Mouse (Mus musculus): ENCODE measurements around the gene Wdsub1. TPM values are rescaled to one million over a fixed set of nuclear protein-coding genes. Genes with fewer than 3 reads are reported as not detected.
"Not testable (repeated sequence)": the region's sequence is repeated elsewhere in the genome, so short reads cannot be mapped to it uniquely, and the experiment has no call there.

The Wdsub1 gene
- polyA plus RNA-seq, 1 experiment from 2014 or later = 42.7 TPM

DNA sequence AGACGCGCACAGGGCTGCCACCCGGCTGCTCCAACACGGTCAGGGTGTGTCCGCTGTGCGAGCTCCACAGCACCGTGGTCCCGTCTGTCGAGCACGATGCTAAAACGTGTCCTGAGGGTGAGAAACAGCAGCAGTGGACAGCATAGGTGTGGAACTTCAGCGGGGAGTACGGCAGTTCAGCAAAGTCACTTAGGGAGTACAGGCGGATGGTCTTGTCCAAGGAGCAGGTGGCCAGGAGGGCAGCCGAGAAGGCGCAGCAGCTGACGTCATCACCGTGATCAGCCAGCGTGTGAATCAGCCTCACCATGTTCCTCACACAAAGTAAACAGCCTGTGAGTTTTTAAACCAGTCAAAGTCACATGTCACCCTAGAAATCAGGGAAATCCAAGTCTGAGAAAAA, 4.2 kb downstream of the Wdsub1 start:
- WGBS = 65% methylated on average over 19 of the region's 19 CpGs
- H3K36me3 ChIP-seq = peaks cover 54% of the 10 kb centered on the region
- H3K9me3 ChIP-seq = peaks cover 5% of the 10 kb centered on the region; the same call in 1 of the 2 replicates
- ATAC-seq (ENCODE audit: extremely low read depth, insufficient number of reproducible peaks, low FRiP score, low TSS enrichment) = no peak
- no peak overlapping the region for H3K9ac ChIP-seq
- no peak overlapping the region for H3K4me3 ChIP-seq
- no peak overlapping the region for H3K27ac ChIP-seq (replicated peaks)
- peaks cover 20% of the 10 kb centered on the region for H3K4me1 ChIP-seq
- H3K27me3 ChIP-seq (replicated peaks) = no peaks in the 10 kb centered on the region
- no peak overlapping the region for H3K4me2 ChIP-seq

DNA sequence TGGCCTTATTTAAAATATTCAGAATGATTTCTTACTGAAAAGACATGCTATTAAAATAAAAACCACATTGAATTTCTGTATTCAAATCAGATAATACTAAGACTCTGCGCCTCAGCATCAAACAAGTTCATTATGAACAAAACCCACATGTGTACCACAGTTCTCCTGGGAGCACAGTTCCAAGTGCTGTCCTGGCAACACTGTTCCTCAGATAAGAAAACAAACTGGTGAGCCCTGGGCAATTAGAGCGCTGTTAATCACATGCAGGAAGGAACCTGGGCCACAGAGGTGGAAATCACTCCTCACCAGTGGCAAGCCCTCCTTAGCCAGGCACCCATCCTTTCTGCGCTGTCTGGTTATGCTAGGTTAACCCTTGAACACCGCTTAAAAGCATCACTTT, 5.1 kb downstream of the Wdsub1 start:
- Histone ChIP-seq H3K4me1 (peaks cover 15% of the 10 kb centered on the region), H3K9ac (no peak overlapping the region), H3K36me3 (peaks cover 63% of the 10 kb centered on the region), H3K9me3 (peaks cover 5% of the 10 kb centered on the region; the same call in 1 of the 2 replicates), H3K27me3 (replicated peaks) (no peaks in the 10 kb centered on the region), H3K4me2 (no peak overlapping the region), H3K4me3 (no peak overlapping the region), H3K27ac (replicated peaks) (no peak overlapping the region)
- no peak for ATAC-seq (ENCODE audit: extremely low read depth, insufficient number of reproducible peaks, low FRiP score, low TSS enrichment)
- 82% methylated on average over 4 of the region's 4 CpGs for WGBS

DNA sequence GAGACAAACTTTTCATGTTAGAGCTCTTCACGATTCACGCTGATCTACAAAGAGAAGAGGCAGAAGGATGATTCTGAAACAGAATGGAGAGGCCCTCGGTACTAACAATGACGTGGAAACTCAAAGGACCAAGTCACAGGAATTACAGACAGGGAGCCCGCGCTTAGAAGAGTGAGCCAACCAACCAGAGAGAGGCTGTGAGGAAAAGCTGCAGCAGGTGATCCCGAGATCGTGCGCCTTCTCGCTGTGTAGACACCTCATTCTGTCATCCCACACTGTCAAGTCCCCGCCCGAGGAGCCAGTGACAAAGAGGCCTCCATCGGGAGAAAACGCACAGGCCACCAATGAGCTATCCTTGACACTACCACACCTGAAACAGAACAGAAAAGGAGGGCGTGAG, 5.9 kb downstream of the Wdsub1 start:
- Histone ChIP-seq H3K4me3 (no peak overlapping the region), H3K4me1 (peaks cover 11% of the 10 kb centered on the region), H3K27ac (replicated peaks) (no peak overlapping the region), H3K4me2 (no peak overlapping the region), H3K36me3 (peaks cover 71% of the 10 kb centered on the region), H3K9me3 (peaks cover 5% of the 10 kb centered on the region; the same call in 1 of the 2 replicates), H3K9ac (no peak overlapping the region), H3K27me3 (replicated peaks) (no peaks in the 10 kb centered on the region)
- no peak for ATAC-seq (ENCODE audit: extremely low read depth, insufficient number of reproducible peaks, low FRiP score, low TSS enrichment)
- 86% methylated on average over 15 of the region's 15 CpGs for WGBS

DNA sequence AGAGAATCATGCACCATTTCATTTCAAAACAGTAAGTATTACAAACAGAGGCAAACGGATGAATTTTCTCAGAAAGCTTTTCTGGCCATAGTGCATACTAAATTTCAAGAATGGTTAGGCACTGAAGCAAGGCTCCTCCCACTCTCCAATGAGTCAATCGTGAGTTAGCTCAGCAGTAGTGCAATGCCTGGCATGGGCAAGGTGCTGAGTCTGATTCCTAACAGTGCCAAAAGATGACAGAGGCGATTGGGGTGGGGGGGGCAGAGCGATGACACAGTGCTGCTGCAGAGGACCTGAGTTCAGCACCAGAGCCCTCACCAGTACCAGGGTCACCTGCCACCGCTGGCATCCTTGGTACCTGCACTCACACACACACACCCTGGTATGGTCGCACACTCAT, 11.9 kb downstream of the Wdsub1 start:
- no peak overlapping the region for H3K9ac ChIP-seq
- H3K4me2 ChIP-seq = no peak overlapping the region
- no peak overlapping the region for H3K27ac ChIP-seq (replicated peaks)
- 84% methylated on average over 6 of the region's 6 CpGs for WGBS
- H3K4me1 ChIP-seq = no peaks in the 10 kb centered on the region
- H3K36me3 ChIP-seq = peaks cover 55% of the 10 kb centered on the region
- H3K9me3 ChIP-seq = no peaks in the 10 kb centered on the region
- no peaks in the 10 kb centered on the region for H3K27me3 ChIP-seq (replicated peaks)
- no peak for ATAC-seq (ENCODE audit: extremely low read depth, insufficient number of reproducible peaks, low FRiP score, low TSS enrichment)
- no peak overlapping the region for H3K4me3 ChIP-seq

DNA sequence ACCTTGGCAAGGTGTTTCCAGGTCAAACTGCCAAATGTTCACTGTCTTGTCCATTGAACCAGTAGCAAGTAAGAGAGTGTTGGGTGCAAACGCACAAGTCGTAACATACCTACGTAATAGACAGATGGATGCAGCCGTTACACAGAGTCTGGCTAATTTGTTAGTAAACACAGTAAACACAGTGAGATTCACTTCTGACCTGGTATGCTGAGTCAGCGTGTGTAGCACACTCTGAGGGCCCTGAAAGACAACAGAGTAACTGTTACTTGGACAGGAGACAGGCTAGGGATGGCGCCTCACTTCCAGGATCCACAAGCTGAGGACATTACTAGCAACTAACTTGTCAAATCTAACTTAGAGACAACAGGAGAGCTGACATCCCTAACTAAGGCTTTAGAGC, 19.8 kb downstream of the Wdsub1 start:
- Histone ChIP-seq H3K36me3 (peaks cover 66% of the 10 kb centered on the region), H3K9ac (no peak overlapping the region), H3K27ac (replicated peaks) (no peak overlapping the region), H3K4me3 (no peak overlapping the region), H3K4me1 (no peaks in the 10 kb centered on the region), H3K9me3 (no peaks in the 10 kb centered on the region), H3K27me3 (replicated peaks) (no peaks in the 10 kb centered on the region), H3K4me2 (no peak overlapping the region)
- ATAC-seq (ENCODE audit: extremely low read depth, insufficient number of reproducible peaks, low FRiP score, low TSS enrichment) = no peak
- WGBS = 85% methylated on average over 6 of the region's 6 CpGs

DNA sequence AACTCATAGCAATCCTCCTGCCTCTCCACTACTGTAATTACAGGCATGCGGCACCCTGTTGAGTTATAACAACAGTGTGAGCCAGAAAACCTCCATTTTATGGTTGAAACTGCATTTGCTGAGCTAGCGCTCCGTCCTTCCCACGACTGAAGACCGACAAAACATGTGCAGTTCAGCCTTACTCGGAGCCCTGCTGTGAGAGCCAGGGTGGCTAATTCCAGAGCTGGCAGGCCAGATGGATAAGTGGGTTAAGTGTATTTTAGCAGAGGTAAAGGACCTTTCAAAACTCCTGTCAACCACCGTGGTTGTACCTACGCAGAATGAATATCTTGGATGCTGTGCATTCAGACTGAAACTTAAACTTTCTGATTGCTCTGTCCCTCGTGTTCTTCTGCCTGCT, 28.0 kb downstream of the Wdsub1 start:
- H3K4me2 ChIP-seq = no peak overlapping the region
- H3K9me3 ChIP-seq = no peaks in the 10 kb centered on the region
- peaks cover 68% of the 10 kb centered on the region for H3K36me3 ChIP-seq
- no peaks in the 10 kb centered on the region for H3K27me3 ChIP-seq (replicated peaks)
- WGBS = 86% methylated on average over 9 of the region's 9 CpGs
- no peak overlapping the region for H3K27ac ChIP-seq (replicated peaks)
- H3K9ac ChIP-seq = no peak overlapping the region
- 0 out of 2 replicates have a peak, but pooled peaks cover 3% of the 10 kb centered on the region for H3K4me1 ChIP-seq
- H3K4me3 ChIP-seq = no peak overlapping the region
- ATAC-seq (ENCODE audit: extremely low read depth, insufficient number of reproducible peaks, low FRiP score, low TSS enrichment) = no peak

DNA sequence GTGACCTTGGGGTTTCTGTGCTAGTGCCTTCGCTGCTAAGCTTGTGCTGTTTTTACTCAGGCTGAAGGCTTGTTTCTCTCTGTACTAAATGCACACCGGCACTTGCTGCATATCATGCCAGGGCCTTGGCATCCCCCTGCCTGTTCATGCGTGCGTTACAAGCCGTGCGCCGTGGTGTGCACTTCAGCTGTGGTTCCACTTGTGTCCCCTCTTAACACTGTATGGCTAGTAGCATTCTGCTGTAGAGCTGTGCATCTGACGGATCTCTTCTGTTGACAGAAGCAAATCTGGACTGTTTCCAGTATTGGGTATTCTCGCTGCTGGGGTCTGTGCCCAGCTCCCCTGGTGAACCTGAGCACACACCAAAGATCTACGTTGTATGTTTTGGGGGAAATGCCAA, 28.8 kb downstream of the Wdsub1 start:
- peaks cover 59% of the 10 kb centered on the region for H3K36me3 ChIP-seq
- H3K9me3 ChIP-seq = no peaks in the 10 kb centered on the region
- H3K4me1 ChIP-seq = peaks cover 3% of the 10 kb centered on the region; the same call in 1 of the 2 replicates
- H3K27ac ChIP-seq (replicated peaks) = no peak overlapping the region
- H3K4me3 ChIP-seq = no peak overlapping the region
- no peak overlapping the region for H3K4me2 ChIP-seq
- no peak for ATAC-seq (ENCODE audit: extremely low read depth, insufficient number of reproducible peaks, low FRiP score, low TSS enrichment)
- H3K9ac ChIP-seq = no peak overlapping the region
- whole genome bisulfite sequencing = 84% methylated on average over 10 of the region's 10 CpGs
- no peaks in the 10 kb centered on the region for H3K27me3 ChIP-seq (replicated peaks)

DNA sequence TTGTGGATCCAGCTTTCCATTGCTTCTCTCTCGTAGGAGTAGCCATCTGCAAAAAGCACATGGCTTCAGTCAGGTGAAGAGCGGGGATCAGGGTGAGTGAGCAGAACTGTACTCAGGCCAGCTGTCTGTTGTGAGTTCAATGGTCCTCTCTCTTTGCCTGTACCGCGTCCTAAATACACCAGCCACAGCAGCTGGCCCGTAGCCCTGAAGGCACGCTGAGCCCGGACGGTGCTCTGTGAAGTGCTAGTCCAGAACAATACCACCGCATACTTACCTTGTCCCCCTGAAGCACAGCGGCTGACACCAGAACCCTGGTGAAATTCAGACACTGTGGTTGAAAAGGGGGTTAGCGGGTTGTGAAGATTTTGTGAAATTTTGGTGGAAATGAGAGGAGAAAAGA, 29.5 kb downstream of the Wdsub1 start:
- Histone ChIP-seq H3K9ac (no peak overlapping the region), H3K9me3 (no peaks in the 10 kb centered on the region), H3K27ac (replicated peaks) (no peak overlapping the region), H3K4me2 (no peak overlapping the region), H3K4me3 (no peak overlapping the region), H3K4me1 (peaks cover 6% of the 10 kb centered on the region; the same call in 1 of the 2 replicates), H3K36me3 (peaks cover 54% of the 10 kb centered on the region), H3K27me3 (replicated peaks) (no peaks in the 10 kb centered on the region)
- 89% methylated on average over 11 of the region's 11 CpGs for WGBS
- ATAC-seq (ENCODE audit: extremely low read depth, insufficient number of reproducible peaks, low FRiP score, low TSS enrichment) = no peak

DNA sequence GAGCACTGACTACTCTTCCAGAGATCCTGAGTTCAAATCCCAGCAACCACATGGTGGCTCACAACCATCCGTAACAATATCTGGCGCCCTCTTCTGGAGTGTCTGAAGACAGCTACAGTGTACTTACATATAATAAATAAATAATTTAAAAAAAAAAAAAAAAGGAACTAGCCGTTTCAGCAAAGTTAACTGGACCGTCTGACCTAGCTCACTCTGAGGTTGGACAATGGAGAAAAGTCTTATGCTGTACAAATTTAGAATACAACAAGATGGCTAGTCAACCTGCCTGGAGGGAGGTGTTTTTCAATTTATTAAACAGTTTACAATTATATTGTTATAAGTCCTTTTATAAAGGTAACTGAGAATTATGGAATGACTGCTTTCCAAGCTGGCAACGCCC, 30.5 kb downstream of the Wdsub1 start:
- WGBS = 81% methylated on average over 5 of the region's 5 CpGs
- not testable (repeated sequence) for H3K4me1 ChIP-seq; ATAC-seq (ENCODE audit: extremely low read depth, insufficient number of reproducible peaks, low FRiP score, low TSS enrichment)

DNA sequence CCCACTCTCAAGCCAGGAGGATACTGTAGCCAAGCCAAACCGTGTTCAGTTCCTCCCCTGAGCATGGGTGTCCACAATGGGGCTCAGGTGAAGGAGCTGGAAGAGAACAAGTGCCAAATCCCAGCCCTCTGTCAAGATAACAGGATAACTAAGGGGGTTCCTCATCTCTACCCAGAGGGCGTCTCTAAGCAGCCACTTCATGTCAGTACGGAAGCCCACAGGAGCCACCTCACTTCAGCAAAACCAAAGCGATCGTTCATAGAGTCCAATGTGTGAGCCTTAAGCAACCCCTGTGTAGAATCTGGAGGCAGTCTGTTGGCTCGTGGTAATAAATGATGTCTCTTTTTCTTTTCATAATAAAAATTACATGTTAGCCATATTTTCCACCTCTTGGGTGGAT, 38.5 kb downstream of the Wdsub1 start:
- 90% methylated on average over 6 of the region's 6 CpGs for WGBS
- ATAC-seq (ENCODE audit: extremely low read depth, insufficient number of reproducible peaks, low FRiP score, low TSS enrichment) = no peak
- peaks cover 80% of the 10 kb centered on the region for H3K36me3 ChIP-seq

More for the DNA sequence above, 30.5 kb downstream of the Wdsub1 start:
- H3K4me3 ChIP-seq; H3K27ac ChIP-seq (replicated peaks); H3K9me3 ChIP-seq; H3K9ac ChIP-seq; H3K4me2 ChIP-seq; H3K27me3 ChIP-seq (replicated peaks): not testable (repeated sequence)
- H3K36me3 ChIP-seq = peaks cover 46% of the 10 kb centered on the region

DNA sequence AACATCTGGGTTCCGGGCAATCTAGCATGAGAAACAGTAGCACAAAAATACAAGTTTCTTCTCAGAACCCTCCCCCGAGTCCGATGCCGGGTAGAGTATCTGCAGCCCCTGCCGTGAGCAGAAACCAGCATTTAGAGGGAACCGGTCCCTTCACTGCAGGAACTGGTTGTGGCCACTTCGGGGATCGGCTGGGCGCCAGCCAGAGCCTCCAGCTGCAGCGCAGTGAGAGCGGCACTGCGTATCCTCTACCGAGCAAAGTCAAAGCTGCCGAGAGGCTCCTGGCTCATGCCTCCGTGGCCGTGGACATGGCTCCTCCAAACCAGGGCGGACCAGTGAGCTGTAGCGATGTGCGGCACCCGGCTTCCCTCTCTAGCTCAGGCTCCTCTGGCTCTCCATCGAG, 39.2 kb downstream of the Wdsub1 start:
- peaks cover 87% of the 10 kb centered on the region for H3K36me3 ChIP-seq
- peaks cover 33% of the 10 kb centered on the region for H3K4me1 ChIP-seq
- H3K9ac ChIP-seq = no peak overlapping the region
- no peak for ATAC-seq (ENCODE audit: extremely low read depth, insufficient number of reproducible peaks, low FRiP score, low TSS enrichment)
- H3K27me3 ChIP-seq (replicated peaks) = no peaks in the 10 kb centered on the region
- 83% methylated on average over 21 of the region's 21 CpGs for WGBS
- no peak overlapping the region for H3K4me3 ChIP-seq
- H3K27ac ChIP-seq (replicated peaks) = no peak overlapping the region
- H3K9me3 ChIP-seq = no peaks in the 10 kb centered on the region
- no peak overlapping the region for H3K4me2 ChIP-seq

More for the DNA sequence above, 38.5 kb downstream of the Wdsub1 start:
- H3K9me3 ChIP-seq = no peaks in the 10 kb centered on the region
- no peak overlapping the region for H3K27ac ChIP-seq (replicated peaks)
- peaks cover 36% of the 10 kb centered on the region for H3K4me1 ChIP-seq
- no peak overlapping the region for H3K4me2 ChIP-seq
- H3K27me3 ChIP-seq (replicated peaks) = no peaks in the 10 kb centered on the region
- H3K9ac ChIP-seq = no peak overlapping the region
- no peak overlapping the region for H3K4me3 ChIP-seq

DNA sequence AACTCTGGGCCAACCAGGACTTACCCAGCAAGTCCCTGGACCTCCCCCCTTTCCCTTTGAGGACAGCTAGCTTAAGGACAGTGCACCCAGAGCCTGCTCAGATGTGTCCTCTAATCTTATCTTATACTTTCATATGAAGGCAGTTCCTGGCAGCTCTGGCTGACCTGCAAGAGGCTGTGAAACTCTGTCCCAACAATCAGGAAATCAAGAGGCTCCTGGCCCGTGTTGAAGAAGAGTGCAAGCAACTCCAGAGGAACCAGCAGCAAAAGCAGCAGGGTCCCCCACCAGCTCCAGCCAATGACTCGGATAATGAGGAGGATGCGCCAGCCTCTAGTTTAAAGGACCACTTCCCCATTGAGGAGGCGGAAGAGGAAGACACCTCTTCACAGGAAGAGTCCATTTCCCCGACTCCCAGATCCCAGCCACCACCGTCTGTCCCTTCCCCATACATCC, 39.8 kb downstream of the Wdsub1 start:
- Histone ChIP-seq H3K4me1 (peaks cover 33% of the 10 kb centered on the region), H3K27me3 (replicated peaks) (no peaks in the 10 kb centered on the region), H3K4me2 (no peak overlapping the region), H3K4me3 (no peak overlapping the region), H3K36me3 (peaks cover 89% of the 10 kb centered on the region), H3K9ac (no peak overlapping the region), H3K27ac (replicated peaks) (peak overlapping the region; percentile 17; the same call in 1 of the 2 replicates), H3K9me3 (no peaks in the 10 kb centered on the region)
- no peak for ATAC-seq (ENCODE audit: extremely low read depth, insufficient number of reproducible peaks, low FRiP score, low TSS enrichment)
- WGBS = 66% methylated on average over 6 of the region's 6 CpGs

All from heart, embryonic 13.5 days (tissue).